15 mouse cellular contexts compared by ENCODE assay signal in the genomic region with DNA sequence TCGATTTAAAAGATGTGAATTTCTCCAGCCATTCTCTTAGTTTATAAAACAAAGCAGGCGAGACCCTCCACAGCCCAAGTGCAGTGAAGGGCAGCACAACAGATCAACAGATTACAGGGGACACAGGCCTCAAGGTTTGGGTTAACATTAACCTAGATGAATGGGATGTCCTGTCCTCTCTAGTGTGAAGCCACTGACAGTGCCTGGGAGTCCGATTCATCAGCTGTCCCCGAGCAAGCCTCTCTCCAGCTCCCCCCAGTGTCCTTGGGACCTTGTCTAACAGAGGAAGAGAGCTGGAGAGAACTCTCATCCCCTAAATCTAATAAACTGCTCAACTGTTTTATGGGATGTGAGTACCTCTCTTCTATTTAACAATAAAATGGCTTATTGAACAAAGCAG. TPM values are rescaled to one million over a fixed set of nuclear protein-coding genes. Genes with fewer than 3 reads are reported as not detected.
"Had no signal": no experiment of that assay in that cellular context is flagged by ENCODE, and none has a peak within 500 bp of the region (broad histone marks: within the 10 kb centered on the region; RNA-seq: fewer than 3 reads in every experiment).

No protein-coding gene starts in this region.

- H3K9ac ChIP-seq: limb, embryonic 12.5 days; liver, embryonic 13.5 days; liver, postnatal 0 days; lung, embryonic 15.5 days; midbrain, embryonic 13.5 days; stomach, embryonic 15.5 days had no signal

- H3K9me3 ChIP-seq: limb, embryonic 12.5 days; liver, embryonic 13.5 days; lung, embryonic 15.5 days; megakaryocyte, embryonic 14.5 days; midbrain, embryonic 13.5 days; stomach, embryonic 15.5 days had no signal

- DNase-seq: liver; liver, embryonic 13.5 days; liver, postnatal 0 days; lung, postnatal 14 days; right cerebral cortex, postnatal 14 days; thymus, adult 2 months; thymus, postnatal 25 days had no signal

- H3K4me1 ChIP-seq: liver, embryonic 13.5 days; megakaryocyte, embryonic 14.5 days; stomach, embryonic 15.5 days had no signal

- H3K36me3 ChIP-seq: limb, embryonic 12.5 days; liver, embryonic 13.5 days; lung, embryonic 15.5 days; midbrain, embryonic 13.5 days; stomach, embryonic 15.5 days had no signal

- H3K4me3 ChIP-seq: layer of hippocampus, adult 2 months; limb, embryonic 12.5 days; liver, embryonic 13.5 days; lung, embryonic 15.5 days; megakaryocyte, embryonic 14.5 days; midbrain, embryonic 13.5 days; stomach, embryonic 15.5 days had no signal

- H3K27me3 ChIP-seq: limb, embryonic 12.5 days; liver, embryonic 13.5 days; lung, embryonic 15.5 days; midbrain, embryonic 13.5 days; stomach, embryonic 15.5 days had no signal

- H3K27ac ChIP-seq: layer of hippocampus, adult 2 months; limb, embryonic 12.5 days; liver, embryonic 13.5 days; lung, embryonic 15.5 days; macrophage; midbrain, embryonic 13.5 days; stomach, embryonic 15.5 days had no signal

- ATAC-seq: intestine, embryonic 16.5 days; liver, postnatal 0 days; midbrain, embryonic 13.5 days had no signal

- H3K4me2 ChIP-seq: limb, embryonic 12.5 days; liver, embryonic 13.5 days; lung, embryonic 15.5 days; midbrain, embryonic 13.5 days; stomach, embryonic 15.5 days had no signal

RNA-seq across cellular contexts. Expression of gene Tmem108, which starts 48.4 kb away (rescaled TPM):
- polyA plus RNA-seq: macrophage had no signal
